Mouse (Mus musculus) hindbrain, embryonic 16.5 days (tissue): ENCODE results near the gene Aprt. TPM values are rescaled to one million over a fixed set of nuclear protein-coding genes. Genes with fewer than 3 reads are reported as not detected.
A peak's percentile ranks its signal among the peaks of the same experiment; 100 is the strongest.

ENCODE experiments used
- ATAC-seq: fragments of 200-750 bp; cut with Nextera tagmentation; 2 replicates; pipeline ENCODE4 v1.8.0; 2017; ENCODE audit warnings: moderate TSS enrichment, moderate library complexity
- H3K27ac ChIP-seq: fragments of 300-500 bp; sonication (generic); 2 replicates; pipeline ENCODE4 v1.5.1; 2014; ENCODE audit warnings: low read depth, mild to moderate bottlenecking, control low read depth, low read length, moderate library complexity
- H3K27me3 ChIP-seq: fragments of 300-500 bp; sonication (generic); replicated peaks from 2 replicates; pipeline ENCODE4 v1.6.1; 2014; ENCODE audit warnings: low read length; ENCODE audit not compliant: control insufficient read depth, insufficient read depth
- H3K36me3 ChIP-seq: fragments of 300-500 bp; sonication (generic); 2 replicates; pipeline ENCODE4 v1.6.1; 2014; ENCODE audit warnings: mild to moderate bottlenecking, low read length, moderate library complexity, mixed read lengths; ENCODE audit not compliant: control insufficient read depth, insufficient read depth
- H3K4me1 ChIP-seq: fragments of 300-500 bp; sonication (generic); 2 replicates; pipeline ENCODE4 v1.6.1; 2014; ENCODE audit warnings: low read depth, low read length; ENCODE audit not compliant: control insufficient read depth, insufficient read depth
- H3K4me2 ChIP-seq: fragments of 300-500 bp; sonication (generic); 2 replicates; pipeline ENCODE4 v1.6.1; 2014; ENCODE audit warnings: mild to moderate bottlenecking, low read length, control low read depth, moderate library complexity
- H3K4me3 ChIP-seq: fragments of 300-500 bp; sonication (generic); 2 replicates; pipeline ENCODE4 v1.5.1; 2014; ENCODE audit warnings: mild to moderate bottlenecking, low read length, control low read depth, moderate library complexity
- H3K9ac ChIP-seq: fragments of 300-500 bp; sonication (generic); 2 replicates; pipeline ENCODE4 v1.6.1; 2014; ENCODE audit warnings: low read depth, mild to moderate bottlenecking, control low read depth, low read length, moderate library complexity
- H3K9me3 ChIP-seq: fragments of 300-500 bp; sonication (generic); 2 replicates; pipeline ENCODE4 v1.6.1; 2014; ENCODE audit warnings: mild to moderate bottlenecking, low read length, moderate library complexity; ENCODE audit not compliant: control insufficient read depth
- WGBS: fragments of 180-500 bp; shearing (Covaris S2); extraction: QIAGEN DNeasy Blood & Tissue Kit; methylation state at CpG from one replicate; pipeline ENCODE4 v1.1.7; 2014; 5-methylcytosine and 5-hydroxymethylcytosine counted together
- polyA plus RNA-seq: library from polyadenylated mRNA; unstranded; fragments of >200 nt; fragmentation: Nextera tagmentation; extraction: Ambion mirVana; gene quantifications from 2 replicates; pipeline ENCODE4 v1.2.1, GENCODE M21; 2015

Aprt gene
- polyA plus RNA-seq, 1 experiment from 2014 or later: 203 TPM

- Histone ChIP-seq H3K27ac (no peak overlapping the region), H3K4me1 (peaks cover 37% of the 10 kb centered on the region), H3K4me2 (no peak overlapping the region), H3K27me3 (no peaks in the 10 kb centered on the region), H3K4me3 (no peak overlapping the region), H3K9ac (no peak overlapping the region), H3K9me3 (no peaks in the 10 kb centered on the region), H3K36me3 (peaks cover 12% of the 10 kb centered on the region; the same call in 1 of the 2 replicates)
- ATAC-seq: no peak
- WGBS: 91% methylated on average over 11 of the region's 11 CpGs
Measured at GRCm38 (mm10) chr8:122571153-122571552, 5.6 kb downstream of the Aprt start.

GRCm38 (mm10) chr8:122569996-122570395, 6.7 kb downstream of the Aprt start:
- Histone ChIP-seq H3K4me3 (no peak overlapping the region), H3K27ac (no peak overlapping the region), H3K4me1 (peaks cover 25% of the 10 kb centered on the region), H3K27me3 (no peaks in the 10 kb centered on the region), H3K9ac (no peak overlapping the region), H3K4me2 (no peak overlapping the region), H3K36me3 (peaks cover 12% of the 10 kb centered on the region; the same call in 1 of the 2 replicates), H3K9me3 (no peaks in the 10 kb centered on the region)
- 95% methylated on average over 16 of the region's 16 CpGs for WGBS
- ATAC-seq: no peak

GRCm38 (mm10) chr8:122569329-122569728, 7.4 kb downstream of the Aprt start:
- Histone ChIP-seq H3K9ac (peak overlapping the region; percentile 41), H3K27me3 (no peaks in the 10 kb centered on the region), H3K4me2 (peak overlapping the region; percentile 91), H3K9me3 (no peaks in the 10 kb centered on the region), H3K4me1 (peaks cover 19% of the 10 kb centered on the region), H3K36me3 (0 out of 2 replicates have a peak, but pooled peaks cover 9% of the 10 kb centered on the region), H3K4me3 (peak overlapping the region; percentile 76), H3K27ac (no peak overlapping the region)
- WGBS: 56% methylated on average over 9 of the region's 9 CpGs
- ATAC-seq: no peak

- Histone ChIP-seq H3K4me3 (peak overlapping the region; percentile 76), H3K4me1 (peaks cover 18% of the 10 kb centered on the region), H3K4me2 (peak overlapping the region; percentile 91), H3K9ac (peak overlapping the region; percentile 41), H3K27ac (no peak overlapping the region), H3K27me3 (no peaks in the 10 kb centered on the region), H3K9me3 (no peaks in the 10 kb centered on the region), H3K36me3 (0 out of 2 replicates have a peak, but pooled peaks cover 9% of the 10 kb centered on the region)
- 8% methylated on average over 10 of the region's 10 CpGs for WGBS
- no peak for ATAC-seq
Measured at GRCm38 (mm10) chr8:122568881-122569309, 7.8 kb downstream of the Aprt start.

- 0 out of 2 replicates have a peak, but pooled peaks cover 9% of the 10 kb centered on the region for H3K36me3 ChIP-seq
- WGBS: under 1% methylated on average over 28 of the region's 34 CpGs
- no peaks in the 10 kb centered on the region for H3K9me3 ChIP-seq
- peak overlapping the region; percentile 76 for H3K4me3 ChIP-seq
- peak overlapping the region; percentile 76 for H3K9ac ChIP-seq
- H3K27ac ChIP-seq: peak overlapping the region; percentile 55
- H3K27me3 ChIP-seq: no peaks in the 10 kb centered on the region
- H3K4me1 ChIP-seq: peaks cover 18% of the 10 kb centered on the region
- peak; percentile 58 for ATAC-seq
- H3K4me2 ChIP-seq: peak overlapping the region; percentile 91
Measured at GRCm38 (mm10) chr8:122568109-122568504, 8.6 kb downstream of the Aprt start.

- Histone ChIP-seq H3K4me1 (peaks cover 18% of the 10 kb centered on the region), H3K27me3 (no peaks in the 10 kb centered on the region), H3K36me3 (0 out of 2 replicates have a peak, but pooled peaks cover 6% of the 10 kb centered on the region), H3K9me3 (no peaks in the 10 kb centered on the region), H3K9ac (peak within 1 kb of the TSS; percentile 82), H3K4me2 (peak within 1 kb of the TSS; percentile 91), H3K27ac (peak within 1 kb of the TSS; percentile 88), H3K4me3 (peak within 1 kb of the TSS; percentile 76)
- under 1% methylated on average over 62 of the region's 62 CpGs for WGBS
- ATAC-seq: peak; percentile 97
Measured at GRCm38 (mm10) chr8:122567361-122568108, 9.2 kb downstream of the Aprt start, which contains the start of gene Cdt1. TSS of gene Cdt1 (plus strand) at chr8:122568015.

- peak overlapping the region; percentile 88 for H3K27ac ChIP-seq
- no peaks in the 10 kb centered on the region for H3K27me3 ChIP-seq
- no peak for ATAC-seq
- H3K9ac ChIP-seq: peak overlapping the region; percentile 82
- H3K4me1 ChIP-seq: peaks cover 18% of the 10 kb centered on the region
- H3K36me3 ChIP-seq: 0 out of 2 replicates have a peak, but pooled peaks cover 5% of the 10 kb centered on the region
- H3K9me3 ChIP-seq: no peaks in the 10 kb centered on the region
- 35% methylated on average over 6 of the region's 6 CpGs for WGBS
- peak overlapping the region; percentile 76 for H3K4me3 ChIP-seq
- H3K4me2 ChIP-seq: peak overlapping the region; percentile 91
Measured at GRCm38 (mm10) chr8:122566766-122567165, 9.9 kb downstream of the Aprt start.

- no peak for ATAC-seq
- Histone ChIP-seq H3K27me3 (no peaks in the 10 kb centered on the region), H3K4me3 (no peak overlapping the region), H3K9me3 (no peaks in the 10 kb centered on the region), H3K4me2 (no peak overlapping the region), H3K27ac (no peak overlapping the region), H3K4me1 (peaks cover 18% of the 10 kb centered on the region), H3K9ac (no peak overlapping the region), H3K36me3 (no peaks in the 10 kb centered on the region)
- WGBS: 86% methylated on average over 25 of the region's 25 CpGs
Measured at GRCm38 (mm10) chr8:122564363-122565352, 12.1 kb downstream of the Aprt start.
